ENCODE assay signal across 14 mouse cellular contexts in genomic region chr16:90971004-90971403, GRCm38 (mm10).
"Had no signal": no experiment of that assay in that cellular context is flagged by ENCODE, and none has a peak within 500 bp of the region (broad histone marks: within the 10 kb centered on the region; RNA-seq: fewer than 3 reads in every experiment).

No protein-coding gene starts in this region.

- H3K27ac ChIP-seq: lung, embryonic 15.5 days; macrophage; midbrain, embryonic 13.5 days; midbrain, embryonic 15.5 days; neural tube, embryonic 12.5 days had no signal

- H3K4me3 ChIP-seq: lung, embryonic 15.5 days; megakaryocyte, embryonic 14.5 days; midbrain, embryonic 13.5 days; midbrain, embryonic 15.5 days; neural tube, embryonic 12.5 days had no signal

- ATAC-seq: liver, postnatal 0 days; lung, postnatal 0 days; midbrain, embryonic 13.5 days; midbrain, embryonic 15.5 days had no signal

- DNase-seq: liver, postnatal 0 days; lung, adult 2 months; lung, postnatal 14 days; lung, postnatal 36 days; thymus, adult 18-20 months; thymus, postnatal 14 days; thymus, postnatal 36 days had no signal
